Mouse (Mus musculus) sigmoid colon, adult 10 weeks (tissue): ENCODE results near the gene Serp2. TPM values are rescaled to one million over a fixed set of nuclear protein-coding genes. Genes with fewer than 3 reads are reported as not detected.

ENCODE experiments used
- polyA plus RNA-seq: library from polyadenylated mRNA; stranded (reverse); fragments of 350-450 nt; fragmentation: Illumina TruSeq; extraction: RNeasy Lipid Tissue Mini Kit (QIAGEN cat#74804); gene quantifications from one replicate; pipeline ENCODE4 v1.2.3, GENCODE M21; 2014; ENCODE audit warnings: low read depth, low replicate concordance

Gene Serp2
- polyA plus RNA-seq, result 1.5 TPM

GRCm38 (mm10) chr14:76556852-76557208 is at the start of gene Serp2:
Gene Serp2 (minus strand): TSS chr14:76556889.

Other genes with a start within 250 kb of the Serp2 start
- gene Tsc22d1, start 141.9 kb downstream of the Serp2 start, polyA plus RNA-seq, result 557 TPM